Mouse (Mus musculus) midbrain, embryonic 15.5 days (tissue): ENCODE measurements around the gene Tcte2. TPM values are rescaled to one million over a fixed set of nuclear protein-coding genes. Genes with fewer than 3 reads are reported as not detected.

Experiments used
- polyA plus RNA-seq: library from polyadenylated mRNA; unstranded; fragments of >200 nt; fragmentation: Nextera tagmentation; extraction: Ambion mirVana; gene quantifications from 2 replicates; pipeline ENCODE4 v1.2.1, GENCODE M21; 2015

Gene Tcte2
- polyA plus RNA-seq, 1 experiment from 2014 or later: 22.8 TPM

Other genes with a start within 250 kb of the Tcte2 start
- gene Afdn, start 1.3 kb downstream of the Tcte2 start, polyA plus RNA-seq: 146 and 164 TPM in 2 replicates
- not detected in 2 replicates for gene Gm7168, start 186.5 kb upstream of the Tcte2 start, polyA plus RNA-seq
- not detected in 2 replicates for gene Gm7356, start 241.9 kb upstream of the Tcte2 start, polyA plus RNA-seq